Mouse (Mus musculus) bone marrow, adult 2 months (tissue): ENCODE results near the gene Rgl1. TPM values are rescaled to one million over a fixed set of nuclear protein-coding genes. Genes with fewer than 3 reads are reported as not detected.

Experiments used
- H3K27ac ChIP-seq: fragments of 200-500 bp; 2 replicates; pipeline ENCODE4 v1.5.1; 2012; ENCODE audit warnings: low read depth, mild to moderate bottlenecking, control low read depth, inconsistent platforms, low read length; ENCODE audit not compliant: control insufficient read depth, poor library complexity, insufficient read depth
- H3K4me1 ChIP-seq: fragments of 200-500 bp; 2 replicates; pipeline ENCODE4 v1.6.1; 2011; ENCODE audit warnings: low read length; ENCODE audit not compliant: control insufficient read depth, insufficient read depth
- H3K4me3 ChIP-seq: fragments of 200-500 bp; replicated peaks from 2 replicates; pipeline ENCODE3; 2011; ENCODE audit warnings: mild to moderate bottlenecking, low read depth, low read length, control low read depth; ENCODE audit not compliant: control insufficient read depth
- CTCF ChIP-seq: fragments of 200-500 bp; IDR thresholded peaks from 2 replicates; pipeline ENCODE4 v1.5.1; 2011; ENCODE audit warnings: low read length, control low read depth; ENCODE audit not compliant: control insufficient read depth, insufficient read depth
- POLR2A ChIP-seq: fragments of 200-500 bp; IDR thresholded peaks from 2 replicates; pipeline ENCODE4 v1.6.1; 2011; ENCODE audit warnings: low read depth, mild to moderate bottlenecking, control low read depth, low read length, borderline replicate concordance; ENCODE audit not compliant: control insufficient read depth
- whole genome bisulfite sequencing: fragments of 180-500 bp; shearing (Covaris S2); methylation state at CpG from one replicate; pipeline ENCODE4 v1.1.7; 2018; 5-methylcytosine and 5-hydroxymethylcytosine counted together
- polyA plus RNA-seq: library from polyadenylated mRNA; stranded (reverse); fragments of >200 nt; gene quantifications from 2 replicates; pipeline ENCODE4 v1.2.4, GENCODE M21; 2011; ENCODE audit warnings: low replicate concordance; ENCODE audit not compliant: missing spikeins, insufficient read depth, insufficient read length

Rgl1 gene
- polyA plus RNA-seq, 1 experiment = 9.2 TPM

DNA sequence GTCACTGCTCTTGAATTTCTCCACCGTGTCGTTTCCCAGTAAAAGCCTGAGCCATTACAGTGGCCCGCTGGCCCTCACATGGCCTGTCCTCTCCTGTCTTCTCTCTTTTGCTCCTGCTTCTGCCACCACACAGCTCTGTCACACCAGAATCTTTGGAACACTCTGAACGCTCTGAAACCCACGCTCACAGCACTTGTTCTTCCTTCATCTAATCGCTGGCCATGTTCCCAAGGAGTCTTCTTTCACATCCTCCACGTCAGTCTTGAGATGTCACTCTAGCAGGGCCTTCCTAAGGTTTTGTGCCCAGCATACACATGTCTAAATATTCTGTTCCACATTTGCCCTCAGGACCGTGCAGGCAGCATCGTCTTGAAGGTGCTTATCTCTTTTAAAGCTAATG lies 4.9 kb upstream of the Rgl1 start:
- H3K27ac ChIP-seq = no peak overlapping the region
- TF ChIP-seq POLR2A (no peak), CTCF (no peak)
- H3K4me3 ChIP-seq = no peak overlapping the region
- H3K4me1 ChIP-seq = peaks cover 3% of the 10 kb centered on the region; the same call in 1 of the 2 replicates
- WGBS = 89% methylated on average over 9 of the region's 9 CpGs

DNA sequence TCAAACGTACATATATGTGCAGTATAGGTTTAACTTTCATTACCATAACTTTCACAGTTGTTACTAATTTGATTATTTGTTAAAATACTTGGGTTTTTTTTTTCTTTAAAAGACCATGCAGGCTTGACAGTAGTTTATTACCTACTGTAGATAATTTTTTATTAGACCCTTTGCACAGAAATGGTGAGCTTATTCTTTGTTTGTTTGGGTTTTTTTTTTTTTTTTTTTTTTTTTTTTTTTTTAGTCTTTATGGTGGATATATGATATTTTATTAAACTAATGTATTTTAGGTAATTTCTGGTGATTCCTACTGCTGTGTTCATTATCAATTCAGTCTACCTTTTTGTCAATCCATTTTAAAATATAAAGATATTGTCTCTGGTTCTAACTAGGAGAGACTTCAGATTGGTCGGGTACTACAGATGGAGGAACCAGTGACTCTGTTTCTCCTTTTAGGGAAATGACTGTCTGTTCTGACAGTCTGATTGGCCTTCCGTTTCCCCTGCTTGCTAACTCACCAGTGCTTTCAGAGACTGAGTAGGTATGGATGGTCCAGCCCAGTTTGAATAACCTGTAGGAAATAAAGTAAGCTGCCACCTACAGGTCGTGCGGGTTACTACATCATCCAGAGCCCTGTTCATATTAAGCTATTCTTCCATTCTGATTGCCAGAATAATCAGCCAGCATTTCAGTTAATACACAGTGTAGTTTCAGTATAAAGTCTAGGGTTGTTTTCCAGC lies 1.8 kb upstream of the Rgl1 start:
- WGBS = 2% methylated on average over 5 of the region's 5 CpGs
- no peak overlapping the region for H3K27ac ChIP-seq
- no peaks in the 10 kb centered on the region for H3K4me1 ChIP-seq
- peak overlapping the region; percentile 61 for H3K4me3 ChIP-seq
- TF ChIP-seq POLR2A (no peak), CTCF (0 out of 2 replicates have a peak, but pooled peaks have one; percentile 28)

DNA sequence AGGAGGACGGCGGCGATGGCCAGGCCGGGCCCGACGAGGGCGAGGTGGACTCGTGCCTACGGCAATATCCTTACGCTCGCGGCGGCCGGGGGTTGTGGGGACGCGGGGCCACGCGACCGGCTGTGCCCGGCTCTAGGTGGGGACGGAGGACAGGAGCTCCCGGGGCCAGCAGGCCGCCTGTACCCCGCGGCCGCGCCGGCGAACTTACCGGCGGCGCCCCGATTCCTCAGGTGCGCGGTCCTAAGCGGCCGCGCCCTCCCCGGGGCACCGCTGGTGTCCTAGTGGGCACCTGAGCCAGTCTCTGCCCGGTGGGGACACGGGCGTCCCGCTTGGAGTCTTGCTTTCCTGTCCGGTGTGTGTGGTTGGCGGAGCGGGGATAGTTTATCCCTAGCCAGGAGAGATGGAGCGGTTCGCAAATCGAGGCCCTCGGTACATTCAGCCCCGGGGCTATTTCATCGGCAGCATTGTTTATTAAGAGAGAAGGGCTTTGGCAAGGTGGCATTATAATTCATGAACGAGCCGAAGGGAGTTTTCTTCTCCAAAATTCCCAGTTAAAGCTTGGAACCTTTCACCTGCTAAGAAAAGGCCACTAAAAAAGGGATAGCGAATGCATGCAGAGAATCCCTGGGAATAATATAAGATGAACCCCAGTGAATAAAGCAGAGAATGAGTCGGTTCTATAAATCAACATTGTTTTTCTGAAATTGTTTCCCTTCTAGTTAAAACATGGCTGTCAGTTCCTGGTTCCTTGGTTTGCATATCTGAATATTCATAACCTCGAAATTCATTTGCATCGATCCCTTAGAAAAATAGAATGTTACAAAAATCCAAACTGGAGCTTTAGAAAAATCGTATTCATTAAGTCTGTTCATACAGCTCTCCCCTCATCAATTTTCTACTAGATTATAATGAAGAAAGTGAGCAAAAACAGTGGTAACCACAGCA lies 925 bp upstream of the Rgl1 start:
- peak overlapping the region; percentile 99 for H3K4me3 ChIP-seq
- under 1% methylated on average over 60 of the region's 60 CpGs for WGBS
- no peaks in the 10 kb centered on the region for H3K4me1 ChIP-seq
- no peak for TF ChIP-seq POLR2A
- TF ChIP-seq CTCF = no peak
- H3K27ac ChIP-seq = peak overlapping the region; percentile 97

DNA sequence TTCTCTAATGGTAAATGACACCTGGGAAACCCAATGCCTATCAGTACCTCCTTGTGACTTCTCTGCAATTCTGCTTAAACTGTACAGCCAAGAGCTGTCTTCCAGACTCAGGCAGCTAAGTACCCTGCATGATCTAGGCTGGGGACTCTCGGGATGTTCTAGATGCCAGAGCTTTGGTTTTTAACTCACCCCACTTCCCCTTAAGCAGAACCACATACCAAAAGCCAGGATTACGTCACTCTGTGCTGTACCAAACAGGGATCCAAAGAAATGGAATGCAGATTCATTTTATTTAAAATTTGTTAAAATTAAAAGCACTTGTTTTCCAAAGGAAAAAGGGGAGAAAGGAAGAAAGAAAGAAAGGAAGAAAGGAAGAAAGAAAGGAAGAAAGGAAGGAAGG lies 4.4 kb downstream of the Rgl1 start:
- Histone ChIP-seq H3K4me3 (no peak overlapping the region), H3K27ac (no peak overlapping the region), H3K4me1 (no peaks in the 10 kb centered on the region)
- 14% methylated on average over 2 of the region's 2 CpGs for WGBS
- TF ChIP-seq POLR2A = no peak
- TF ChIP-seq CTCF = no peak

DNA sequence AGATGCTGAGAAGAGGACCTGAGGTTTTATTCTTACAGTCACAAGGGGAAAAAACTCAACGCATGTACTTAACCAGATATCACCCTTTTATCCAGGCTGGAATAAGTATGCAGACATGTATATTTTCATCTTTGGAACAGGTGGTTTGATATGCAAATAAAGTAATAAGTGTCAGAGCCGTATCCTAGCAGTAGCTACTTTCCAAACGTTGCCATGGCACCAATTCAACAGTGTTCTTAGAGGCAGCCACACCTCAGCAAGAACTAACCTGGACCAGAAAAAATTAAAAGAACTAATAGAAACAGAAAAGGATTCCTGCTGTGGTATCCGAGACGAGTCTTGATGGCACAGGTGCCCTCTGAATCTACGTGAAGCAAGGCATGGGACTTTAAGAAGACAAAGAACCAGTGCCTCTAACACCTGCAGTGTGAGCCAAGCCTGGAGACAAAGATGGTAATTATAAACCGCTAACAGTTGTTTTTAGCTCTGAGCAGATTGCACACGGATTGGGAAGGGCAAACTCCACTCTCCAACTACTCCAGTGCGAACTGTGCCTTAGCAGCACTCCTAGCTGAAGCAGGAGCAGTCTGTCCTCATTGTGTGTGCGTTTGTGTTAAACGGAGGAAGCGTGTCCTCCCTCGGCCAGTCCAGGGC lies 15.7 kb downstream of the Rgl1 start, which contains the start of gene Apobec4:
Apobec4 (plus strand) TSS at position 240 of the 654 bp plus-strand sequence.
- Histone ChIP-seq H3K4me1 (no peaks in the 10 kb centered on the region), H3K27ac (0 out of 2 replicates have a peak within 1 kb of the TSS, but pooled peaks have one; percentile 2), H3K4me3 (no peak within 1 kb of the TSS)
- TF ChIP-seq CTCF = no peak
- no peak for TF ChIP-seq POLR2A
- WGBS = 78% methylated on average over 13 of the region's 13 CpGs

DNA sequence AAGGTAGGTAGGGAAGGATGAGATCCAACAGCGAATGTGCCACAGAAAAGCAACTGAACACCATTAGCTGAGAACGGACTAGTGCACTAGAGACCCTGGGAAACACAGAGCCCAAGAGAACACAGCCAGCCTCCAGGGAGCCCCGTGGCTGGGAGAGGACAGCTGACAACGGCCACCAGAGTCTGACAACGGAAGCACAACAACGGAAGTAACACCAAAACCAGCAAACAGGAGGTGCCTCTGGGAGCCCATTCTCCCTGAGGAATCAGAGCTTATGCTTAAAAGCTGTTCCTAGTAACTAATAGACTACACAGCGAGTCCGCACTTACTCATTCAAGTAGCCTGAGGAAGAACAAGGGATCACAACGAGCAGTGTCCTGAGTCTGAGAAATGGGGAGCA lies 16.9 kb downstream of the Rgl1 start:
- no peak for TF ChIP-seq CTCF
- TF ChIP-seq POLR2A = no peak
- Histone ChIP-seq H3K4me3 (no peak overlapping the region), H3K4me1 (no peaks in the 10 kb centered on the region), H3K27ac (0 out of 2 replicates have a peak overlapping the region, but pooled peaks have one; percentile 2)
- WGBS = 51% methylated on average over 9 of the region's 9 CpGs

DNA sequence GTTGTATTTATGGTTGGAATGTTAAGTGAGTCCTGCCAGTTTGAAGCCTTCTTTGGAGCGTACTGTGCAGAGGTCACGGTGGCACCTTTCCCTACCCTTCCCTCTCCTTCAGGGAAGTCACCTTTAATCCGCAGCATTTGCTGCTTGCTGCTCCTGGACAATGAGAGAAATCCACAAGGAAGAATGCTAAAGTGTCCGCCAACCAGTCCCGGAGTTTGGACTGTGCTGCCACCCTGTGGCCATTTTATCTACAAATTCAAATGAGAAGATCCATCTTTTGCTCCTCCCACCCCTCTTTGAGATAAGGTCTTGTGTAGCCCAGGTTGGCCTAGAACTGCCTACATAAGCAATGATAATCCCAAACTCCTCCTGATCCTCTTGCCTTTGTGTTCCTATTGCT lies 19.7 kb downstream of the Rgl1 start:
- Histone ChIP-seq H3K27ac (no peak overlapping the region), H3K4me3 (no peak overlapping the region), H3K4me1 (no peaks in the 10 kb centered on the region; the same call in 1 of the 2 replicates)
- WGBS = 22% methylated on average over 5 of the region's 5 CpGs
- no peak for TF ChIP-seq POLR2A
- TF ChIP-seq CTCF = peak; percentile 69

DNA sequence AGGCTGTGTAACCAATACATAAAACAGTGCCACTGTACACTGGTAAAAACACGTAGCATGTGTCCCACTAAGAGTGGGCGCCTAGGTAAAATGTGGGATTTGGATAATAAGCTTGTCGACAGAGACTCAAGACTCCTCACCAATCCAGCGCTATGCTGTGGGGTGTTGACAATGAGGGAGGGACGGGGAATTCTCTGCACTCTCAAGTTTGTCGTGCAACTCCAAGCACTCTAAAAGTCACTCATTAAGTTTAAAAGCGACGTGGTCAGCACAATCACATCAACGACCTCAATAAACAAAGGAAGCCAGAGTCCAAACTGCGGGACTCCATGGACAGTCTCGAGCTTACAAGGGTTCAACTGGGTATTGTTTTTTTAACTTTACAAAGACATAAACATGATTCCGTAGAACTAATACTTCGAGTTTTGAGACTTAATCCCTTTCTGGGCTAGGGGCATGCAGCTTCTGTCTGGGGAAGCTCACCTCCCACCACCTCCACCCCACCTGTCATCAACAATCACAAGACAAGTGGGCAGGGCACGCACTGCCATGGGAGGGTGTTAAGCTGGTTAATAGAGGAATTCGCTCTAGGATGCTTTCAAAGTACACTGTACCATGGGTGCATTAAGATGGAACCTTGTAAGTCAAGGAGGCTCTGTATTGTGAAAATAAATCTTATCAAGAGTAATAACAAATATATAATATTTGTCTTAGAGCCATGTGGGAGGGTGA lies 22.9 kb downstream of the Rgl1 start:
- WGBS = 83% methylated on average over 15 of the region's 15 CpGs

More for the DNA sequence above, 22.9 kb downstream of the Rgl1 start:
- H3K27ac ChIP-seq = no peak overlapping the region
- no peak for TF ChIP-seq CTCF
- TF ChIP-seq POLR2A = no peak
- no peaks in the 10 kb centered on the region; the same call in 1 of the 2 replicates for H3K4me1 ChIP-seq
- no peak overlapping the region for H3K4me3 ChIP-seq
